Mouse (Mus musculus): ENCODE data around the gene Mfng.

- TF ChIP-seq ZKSCAN1 (IDR thresholded peaks at IDR 0.05; ENCODE audit: borderline replicate concordance, low read depth, low read length), result no peak
- no peak for TF ChIP-seq CHD1 (IDR thresholded peaks at IDR 0.05; ENCODE audit: low read depth, low read length)
- TF ChIP-seq HCFC1 (IDR thresholded peaks at IDR 0.05; ENCODE audit: low read depth, low read length), result no peak
Measured at GRCm38 (mm10) chr15:78780359-78780758, 7.1 kb upstream of the Mfng start.

Data from CH12.LX (cell line).